Mouse (Mus musculus): ENCODE measurements at regions not wholly inside any gene's neighbourhood (a gene's known extent, or its start where the extent isn't known, plus 50 kb on each side); places are given as distances from the start of the nearest gene placed in this dataset.
A peak's percentile ranks its signal among the peaks of the same experiment; 100 is the strongest.

DNA sequence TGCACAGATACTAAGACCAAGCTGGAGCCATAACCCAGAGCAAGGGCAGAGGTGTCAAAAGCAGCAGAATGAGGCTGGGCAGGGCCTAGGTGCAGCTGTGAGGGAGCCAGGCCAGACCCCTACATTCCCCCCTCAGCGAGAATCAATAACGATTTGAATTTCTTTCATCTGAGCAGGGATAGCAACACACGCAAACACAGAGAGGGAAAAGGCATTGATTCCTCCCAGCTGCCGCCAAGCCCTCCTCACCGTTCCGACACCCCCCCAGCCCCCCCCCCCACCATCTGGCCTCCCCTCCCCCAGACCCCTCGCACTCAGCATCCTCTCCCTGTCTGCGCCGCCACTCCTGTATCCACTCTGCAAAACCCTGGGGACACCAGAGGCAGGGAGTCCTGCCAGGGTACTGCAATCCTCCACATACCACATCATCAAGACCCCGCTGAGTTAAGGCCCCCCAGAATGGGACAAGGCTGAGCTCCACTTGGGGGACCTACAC, 166.9 kb downstream of the 3100002H09Rik start:
- H3K4me1 ChIP-seq (replicated peaks): no peaks in the 10 kb centered on the region

DNA sequence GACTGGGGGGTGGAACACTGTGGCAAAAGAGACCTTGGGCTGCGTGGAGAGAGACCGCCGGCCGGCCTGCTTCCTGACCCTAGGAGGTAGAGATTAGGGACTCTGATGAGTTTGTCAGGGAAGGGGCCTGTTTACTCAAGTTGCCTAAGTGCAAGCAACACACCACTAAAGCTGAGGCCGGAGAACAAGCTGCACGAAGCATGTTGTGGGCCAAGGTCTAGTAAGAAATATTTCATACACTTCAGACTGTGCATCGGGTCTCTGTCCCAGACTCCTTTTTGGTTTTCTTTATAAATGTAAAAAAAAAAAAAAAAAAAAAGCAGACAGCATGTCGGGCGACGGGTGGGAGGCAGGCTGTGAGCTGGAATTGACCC, 167.5 kb downstream of the 3100002H09Rik start:
- H3K27me3 ChIP-seq: peaks cover 72% of the 10 kb centered on the region
- H3K36me3 ChIP-seq: no peaks in the 10 kb centered on the region
- no peaks in the 10 kb centered on the region for H3K9me3 ChIP-seq (replicated peaks)
- WGBS: 31% methylated on average over 10 of the region's 10 CpGs
- H3K4me1 ChIP-seq (replicated peaks): no peaks in the 10 kb centered on the region
- no peak overlapping the region for H3K4me2 ChIP-seq
- H3K27ac ChIP-seq: no peak overlapping the region
- no peak overlapping the region for H3K4me3 ChIP-seq
- H3K9ac ChIP-seq: no peak overlapping the region
- no peak for ATAC-seq (replicated peaks; ENCODE audit: insufficient number of reproducible peaks, insufficient read depth, low FRiP score, low read depth)

More for the DNA sequence above, 166.9 kb downstream of the 3100002H09Rik start:
- no peak for ATAC-seq (replicated peaks; ENCODE audit: insufficient number of reproducible peaks, insufficient read depth, low FRiP score, low read depth)
- Histone ChIP-seq H3K36me3 (no peaks in the 10 kb centered on the region), H3K27ac (no peak overlapping the region), H3K4me3 (no peak overlapping the region), H3K9ac (no peak overlapping the region), H3K27me3 (peaks cover 69% of the 10 kb centered on the region), H3K9me3 (replicated peaks) (no peaks in the 10 kb centered on the region), H3K4me2 (no peak overlapping the region)
- 8% methylated on average over 10 of the region's 10 CpGs for WGBS

GRCm38 (mm10) chr4:124442491-124443129, 168.0 kb downstream of the 3100002H09Rik start:
- Histone ChIP-seq H3K4me2 (no peak overlapping the region), H3K36me3 (no peaks in the 10 kb centered on the region), H3K9ac (no peak overlapping the region), H3K27me3 (peaks cover 73% of the 10 kb centered on the region), H3K4me1 (replicated peaks) (no peaks in the 10 kb centered on the region), H3K9me3 (replicated peaks) (no peaks in the 10 kb centered on the region), H3K27ac (no peak overlapping the region), H3K4me3 (no peak overlapping the region)
- WGBS: 17% methylated on average over 10 of the region's 10 CpGs
- ATAC-seq (replicated peaks; ENCODE audit: insufficient number of reproducible peaks, insufficient read depth, low FRiP score, low read depth): no peak

DNA sequence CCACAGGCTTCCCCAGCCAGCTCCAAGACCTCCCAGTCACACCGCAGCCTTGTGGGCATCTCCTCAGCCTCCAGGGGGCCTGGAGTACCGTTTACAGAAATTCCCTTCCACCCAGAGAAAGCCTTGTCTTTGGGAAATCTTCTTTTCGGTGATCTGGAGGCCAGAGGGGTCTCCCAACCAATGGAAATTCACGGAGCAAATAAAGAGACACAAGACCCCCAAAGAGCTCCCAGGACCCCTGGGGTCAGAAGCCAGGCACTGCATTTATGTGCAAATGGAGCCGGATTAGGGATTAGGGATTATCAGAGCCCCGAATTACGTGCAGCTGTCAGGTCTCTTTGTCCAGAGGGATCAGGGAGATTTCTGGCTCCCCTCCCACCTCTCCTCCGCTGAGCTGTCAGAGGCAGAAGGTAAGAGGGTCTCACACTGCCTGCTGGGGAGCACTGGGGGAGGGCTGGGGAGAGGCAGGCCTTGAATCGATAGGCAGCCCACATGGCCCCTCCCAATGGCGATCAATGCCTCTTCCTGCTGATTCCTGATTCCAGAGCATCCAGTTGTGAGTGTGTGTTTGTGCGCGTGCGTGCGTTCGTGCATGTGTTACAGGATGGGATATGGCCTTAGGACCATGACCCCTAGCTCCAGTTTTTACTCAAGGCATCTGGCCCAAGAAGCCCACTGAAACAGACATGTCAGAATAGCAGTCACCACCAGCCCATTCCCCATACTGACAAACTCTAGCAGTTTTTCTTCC, 168.7 kb downstream of the 3100002H09Rik start:
- no peak overlapping the region for H3K4me3 ChIP-seq
- H3K27ac ChIP-seq: no peak overlapping the region
- 17% methylated on average over 15 of the region's 15 CpGs for WGBS
- H3K4me2 ChIP-seq: no peak overlapping the region
- H3K36me3 ChIP-seq: no peaks in the 10 kb centered on the region
- no peak overlapping the region for H3K9ac ChIP-seq
- peaks cover 69% of the 10 kb centered on the region for H3K27me3 ChIP-seq
- no peaks in the 10 kb centered on the region for H3K9me3 ChIP-seq (replicated peaks)
- H3K4me1 ChIP-seq (replicated peaks): no peaks in the 10 kb centered on the region
- ATAC-seq (replicated peaks; ENCODE audit: insufficient number of reproducible peaks, insufficient read depth, low FRiP score, low read depth): no peak

- Histone ChIP-seq H3K4me2 (no peak overlapping the region), H3K4me1 (replicated peaks) (peaks cover 13% of the 10 kb centered on the region), H3K9ac (no peak overlapping the region), H3K4me3 (no peak overlapping the region), H3K9me3 (replicated peaks) (no peaks in the 10 kb centered on the region), H3K27ac (no peak overlapping the region), H3K36me3 (no peaks in the 10 kb centered on the region), H3K27me3 (peaks cover 18% of the 10 kb centered on the region)
- no peak for ATAC-seq (replicated peaks; ENCODE audit: insufficient number of reproducible peaks, insufficient read depth, low FRiP score, low read depth)
- WGBS: 44% methylated on average over 12 of the region's 12 CpGs
Observed at GRCm38 (mm10) chr4:124435040-124435434, 175.6 kb downstream of the 3100002H09Rik start.

- Histone ChIP-seq H3K4me2 (peak overlapping the region; percentile 45), H3K4me3 (peak overlapping the region; percentile 6; the same call in 1 of the 2 replicates), H3K27me3 (peaks cover 11% of the 10 kb centered on the region), H3K27ac (0 out of 2 replicates have a peak overlapping the region, but pooled peaks have one; percentile 34), H3K4me1 (replicated peaks) (peaks cover 13% of the 10 kb centered on the region), H3K9ac (no peak overlapping the region), H3K9me3 (replicated peaks) (no peaks in the 10 kb centered on the region), H3K36me3 (no peaks in the 10 kb centered on the region)
- 8% methylated on average over 21 of the region's 25 CpGs for WGBS
- peak; percentile 45; the same call in 1 of the 2 replicates for ATAC-seq (replicated peaks; ENCODE audit: insufficient number of reproducible peaks, insufficient read depth, low FRiP score, low read depth)
Observed at GRCm38 (mm10) chr4:124434059-124435039, 176.3 kb downstream of the 3100002H09Rik start.

DNA sequence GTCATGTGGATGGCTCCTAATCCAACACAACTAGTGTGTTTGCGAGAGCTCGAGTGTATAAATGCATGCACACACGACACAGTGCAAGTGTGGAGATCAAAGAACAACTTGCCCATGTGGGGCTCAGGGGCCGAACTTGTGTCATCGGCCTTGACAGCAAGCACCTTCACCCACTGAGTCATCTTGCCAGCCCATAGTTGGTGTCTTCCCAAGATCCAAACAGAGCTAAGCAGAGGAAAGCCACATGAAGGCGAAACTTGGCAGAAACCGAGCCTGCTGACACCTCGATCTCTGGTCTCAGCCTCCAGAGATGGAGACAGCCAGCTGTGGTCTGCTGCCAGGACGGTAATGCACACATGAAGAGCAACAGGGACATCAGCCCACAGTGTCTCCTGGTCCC, 177.1 kb downstream of the 3100002H09Rik start:
- no peak overlapping the region for H3K9ac ChIP-seq
- peaks cover 7% of the 10 kb centered on the region; the same call in 1 of the 2 replicates for H3K27me3 ChIP-seq
- H3K27ac ChIP-seq: no peak overlapping the region
- no peak overlapping the region for H3K4me2 ChIP-seq
- 78% methylated on average over 9 of the region's 9 CpGs for WGBS
- no peaks in the 10 kb centered on the region for H3K9me3 ChIP-seq (replicated peaks)
- no peak overlapping the region for H3K4me3 ChIP-seq
- no peak for ATAC-seq (replicated peaks; ENCODE audit: insufficient number of reproducible peaks, insufficient read depth, low FRiP score, low read depth)
- H3K4me1 ChIP-seq (replicated peaks): peaks cover 13% of the 10 kb centered on the region
- no peaks in the 10 kb centered on the region for H3K36me3 ChIP-seq

GRCm38 (mm10) chr4:124431193-124431592, 179.4 kb downstream of the 3100002H09Rik start:
- Histone ChIP-seq H3K27me3 (peaks cover 4% of the 10 kb centered on the region; the same call in 1 of the 2 replicates), H3K9me3 (replicated peaks) (no peaks in the 10 kb centered on the region), H3K9ac (no peak overlapping the region), H3K4me1 (replicated peaks) (peaks cover 13% of the 10 kb centered on the region), H3K27ac (no peak overlapping the region), H3K4me2 (no peak overlapping the region), H3K4me3 (no peak overlapping the region), H3K36me3 (no peaks in the 10 kb centered on the region)
- no peak for ATAC-seq (replicated peaks; ENCODE audit: insufficient number of reproducible peaks, insufficient read depth, low FRiP score, low read depth)
- 66% methylated on average over 16 of the region's 16 CpGs for WGBS

- no peak overlapping the region for H3K4me3 ChIP-seq
- WGBS: 90% methylated on average over 4 of the region's 4 CpGs
- H3K27me3 ChIP-seq: peaks cover 4% of the 10 kb centered on the region; the same call in 1 of the 2 replicates
- H3K36me3 ChIP-seq: no peaks in the 10 kb centered on the region
- ATAC-seq (replicated peaks; ENCODE audit: insufficient number of reproducible peaks, insufficient read depth, low FRiP score, low read depth): no peak
- no peak overlapping the region for H3K27ac ChIP-seq
- no peak overlapping the region for H3K9ac ChIP-seq
- H3K9me3 ChIP-seq (replicated peaks): no peaks in the 10 kb centered on the region
- no peak overlapping the region for H3K4me2 ChIP-seq
- no peaks in the 10 kb centered on the region for H3K4me1 ChIP-seq (replicated peaks)
Observed at GRCm38 (mm10) chr4:124428844-124429243, 181.8 kb downstream of the 3100002H09Rik start.

DNA sequence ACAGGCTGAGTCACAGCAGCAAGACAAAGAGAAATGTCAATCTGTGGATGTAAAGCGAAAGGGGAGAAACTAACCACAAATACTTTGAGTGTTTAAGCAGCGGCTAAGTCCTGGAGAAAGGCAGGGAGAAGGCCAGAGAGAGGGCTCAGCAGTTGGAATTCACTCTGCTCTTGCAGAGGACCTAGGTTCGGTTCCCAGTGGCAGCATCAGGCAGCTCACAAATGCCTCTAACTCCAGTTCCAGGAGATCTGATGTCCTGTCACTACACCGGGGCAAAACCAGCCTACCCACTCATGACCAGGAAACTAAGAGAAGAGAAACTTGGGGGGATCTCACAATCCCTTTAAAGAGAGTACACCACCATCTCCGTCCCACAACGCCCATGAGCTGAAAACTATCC, 188.2 kb downstream of the 3100002H09Rik start:
- ATAC-seq (replicated peaks; ENCODE audit: insufficient number of reproducible peaks, insufficient read depth, low FRiP score, low read depth): no peak
- Histone ChIP-seq H3K27ac (no peak overlapping the region), H3K4me2 (no peak overlapping the region), H3K9ac (no peak overlapping the region), H3K36me3 (no peaks in the 10 kb centered on the region), H3K27me3 (peaks cover 3% of the 10 kb centered on the region; the same call in 1 of the 2 replicates), H3K9me3 (replicated peaks) (no peaks in the 10 kb centered on the region), H3K4me1 (replicated peaks) (peaks cover 5% of the 10 kb centered on the region; the same call in 1 of the 2 replicates), H3K4me3 (no peak overlapping the region)
- 86% methylated on average over 6 of the region's 6 CpGs for WGBS

DNA sequence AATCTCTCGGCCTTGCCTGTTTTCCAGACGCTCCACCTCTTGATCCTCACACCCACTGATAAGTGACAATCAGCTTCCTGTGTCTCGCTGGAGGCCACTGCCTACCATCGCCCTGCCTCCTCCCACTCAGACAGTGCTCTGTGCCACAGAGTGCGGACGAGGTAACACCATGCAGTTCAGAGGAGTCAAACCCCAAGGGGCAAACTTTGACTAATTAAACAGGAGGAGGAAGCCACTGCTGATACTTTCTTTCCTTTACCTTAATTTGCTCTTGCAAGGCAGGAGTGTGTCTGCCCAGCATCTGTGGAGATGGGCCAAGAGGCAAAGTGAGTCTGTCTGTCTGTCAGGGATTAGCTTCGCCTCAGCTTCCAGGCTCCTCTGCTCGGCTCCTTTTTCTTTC, 192.2 kb downstream of the 3100002H09Rik start:
- Histone ChIP-seq H3K4me2 (no peak overlapping the region), H3K4me1 (replicated peaks) (peaks cover 5% of the 10 kb centered on the region; the same call in 1 of the 2 replicates), H3K27ac (no peak overlapping the region), H3K4me3 (no peak overlapping the region), H3K9me3 (replicated peaks) (no peaks in the 10 kb centered on the region), H3K36me3 (no peaks in the 10 kb centered on the region), H3K9ac (no peak overlapping the region), H3K27me3 (peaks cover 3% of the 10 kb centered on the region; the same call in 1 of the 2 replicates)
- WGBS: 16% methylated on average over 8 of the region's 8 CpGs
- ATAC-seq (replicated peaks; ENCODE audit: insufficient number of reproducible peaks, insufficient read depth, low FRiP score, low read depth): no peak
